Mouse (Mus musculus) cerebellum, adult (tissue): ENCODE measurements at regions not wholly inside any gene's neighbourhood (a gene's known extent, or its start where the extent isn't known, plus 50 kb on each side); places are given as distances from the start of the nearest gene placed in this dataset.
A peak's percentile ranks its signal among the peaks of the same experiment; 100 is the strongest.
"Not testable (repeated sequence)": the region's sequence is repeated elsewhere in the genome, so short reads cannot be mapped to it uniquely, and the experiment has no call there.

ENCODE experiments used
- ATAC-seq: cut with Nextera tagmentation; 2 replicates; pipeline ENCODE4 v1.9.2; 2017; ENCODE audit warnings: mild to moderate bottlenecking, moderate library complexity, mixed read lengths; ENCODE audit not compliant: insufficient number of reproducible peaks, low FRiP score, low TSS enrichment

DNA sequence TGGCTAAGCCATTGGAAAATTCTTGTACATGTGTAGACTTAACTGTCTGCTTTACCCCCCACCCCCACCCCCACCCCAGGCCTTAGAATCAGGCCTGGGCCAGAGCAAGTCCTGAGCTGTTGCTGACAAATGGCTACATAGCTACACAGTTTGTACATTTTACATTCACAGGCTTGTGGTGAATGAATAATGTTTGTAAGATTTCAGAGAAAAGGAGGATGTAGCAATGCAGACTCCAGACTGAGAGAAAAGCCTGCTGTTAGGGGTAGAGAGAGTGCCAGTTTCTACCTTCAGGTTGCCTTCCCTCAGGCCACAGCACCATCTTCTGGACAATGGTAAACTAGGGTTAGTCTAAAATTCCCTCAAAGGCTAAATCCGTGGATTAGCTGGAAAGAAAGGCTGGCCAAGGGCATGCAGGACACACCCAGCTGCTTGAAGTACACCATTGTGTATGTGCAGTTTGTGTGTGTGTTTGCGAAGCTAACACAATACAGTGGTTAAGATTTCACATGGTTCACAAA is 94.5 kb upstream of the Zfp706 start:
- ATAC-seq = no peak

DNA sequence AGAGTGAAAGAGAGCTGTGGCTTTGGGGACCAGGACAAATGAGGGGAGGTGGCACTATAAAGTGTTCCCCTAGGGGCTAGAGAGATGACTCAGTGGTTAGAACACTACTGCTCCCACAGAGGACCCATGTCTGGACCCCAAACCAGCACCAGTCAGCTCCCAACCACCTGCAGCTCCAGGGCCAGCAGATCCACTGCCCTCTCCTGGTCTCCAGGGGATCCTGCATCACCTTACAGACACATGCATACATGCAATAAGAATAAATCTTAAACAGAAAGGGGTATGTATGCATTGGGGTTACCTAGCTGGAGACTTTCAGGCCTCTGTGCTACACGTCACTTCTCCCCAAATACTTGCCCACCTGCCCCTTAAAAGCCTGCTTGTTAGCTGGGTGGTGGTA is 93.8 kb upstream of the Zfp706 start:
- 0 out of 2 replicates have a peak, but pooled peaks have one; percentile 19 for ATAC-seq

DNA sequence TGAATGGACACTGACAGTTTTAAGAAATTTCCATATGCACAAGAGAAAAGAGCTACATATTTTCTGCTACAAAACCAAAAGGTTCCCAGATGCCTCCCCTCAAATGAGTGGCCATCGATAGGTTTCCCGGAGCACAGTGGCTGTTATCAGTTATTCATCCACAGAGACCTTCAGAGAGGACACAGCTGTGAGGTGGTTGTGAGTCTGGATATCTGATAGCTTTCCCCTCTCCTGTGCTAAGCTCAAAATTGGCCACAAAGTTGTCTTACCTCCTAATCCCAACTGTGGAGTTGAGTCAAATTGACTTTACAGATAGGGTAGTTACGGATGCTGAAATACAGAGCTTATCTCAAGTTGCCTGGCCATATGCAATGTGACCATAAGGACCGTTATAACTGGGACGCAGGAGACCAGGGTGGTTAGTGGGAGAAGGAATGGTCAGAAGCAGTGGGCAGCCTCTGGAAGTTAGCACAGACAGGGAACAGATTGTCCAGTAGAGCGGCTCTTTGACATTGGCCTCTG is 93.3 kb upstream of the Zfp706 start:
- ATAC-seq = 0 out of 2 replicates have a peak, but pooled peaks have one; percentile 26

DNA sequence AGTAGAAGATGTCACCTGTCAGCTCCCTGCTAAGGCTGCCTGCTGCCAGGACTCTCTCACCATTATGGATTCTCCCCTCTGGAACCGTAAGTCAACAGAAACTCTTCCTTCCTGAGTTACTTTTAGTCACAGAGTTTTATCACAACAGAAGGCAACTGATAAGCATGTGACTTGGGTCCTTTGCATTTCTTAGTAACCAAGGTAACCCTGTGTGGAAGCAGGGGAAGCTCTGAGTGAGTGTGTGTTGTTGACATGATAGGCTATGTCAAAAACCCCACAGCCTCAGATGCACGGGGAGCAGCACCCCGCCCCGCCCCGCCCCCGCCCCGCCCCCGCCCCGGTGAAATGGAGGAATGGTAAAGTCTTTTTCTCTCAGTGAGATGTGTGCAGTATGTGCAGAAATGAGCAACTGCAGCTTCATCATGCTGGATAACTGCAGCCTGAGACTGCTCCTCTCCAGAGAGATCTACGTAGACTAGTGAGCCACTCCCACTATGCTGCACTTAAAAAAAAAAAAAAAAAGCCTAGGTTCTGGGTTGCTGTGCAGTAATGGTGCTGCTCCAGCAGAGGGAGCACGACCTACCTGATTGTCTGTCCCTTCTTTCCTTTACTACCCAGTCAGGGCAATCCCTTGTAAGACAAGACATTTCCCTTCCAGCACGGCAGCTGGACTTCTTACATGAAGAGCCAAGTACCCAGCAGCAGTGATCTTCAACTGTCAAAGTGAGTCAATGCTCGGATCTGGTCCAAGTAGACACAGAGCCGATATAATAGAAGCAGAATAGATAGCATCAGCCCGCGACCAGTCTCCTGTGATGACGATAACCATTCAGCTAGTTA is 92.6 kb upstream of the Zfp706 start:
- peak; percentile 77 for ATAC-seq

DNA sequence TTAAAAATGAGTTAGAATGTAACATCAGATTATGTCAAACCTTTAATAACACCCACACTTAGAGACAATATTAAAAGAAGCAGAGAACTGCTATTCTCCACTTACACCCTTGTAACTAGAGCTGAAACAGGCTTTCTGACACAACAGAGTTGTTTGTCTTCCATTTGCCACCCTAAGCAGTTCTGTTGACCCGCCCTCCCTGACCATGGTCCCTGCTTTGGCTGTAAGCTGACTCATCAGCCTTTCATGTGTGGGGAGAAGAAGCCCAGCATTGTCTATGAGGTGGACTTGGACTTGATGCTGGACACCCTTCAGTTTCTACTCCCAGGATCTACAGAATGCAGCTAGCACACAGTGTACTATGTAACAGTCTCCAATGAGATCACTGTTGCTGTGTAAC is 91.6 kb upstream of the Zfp706 start:
- ATAC-seq = no peak

DNA sequence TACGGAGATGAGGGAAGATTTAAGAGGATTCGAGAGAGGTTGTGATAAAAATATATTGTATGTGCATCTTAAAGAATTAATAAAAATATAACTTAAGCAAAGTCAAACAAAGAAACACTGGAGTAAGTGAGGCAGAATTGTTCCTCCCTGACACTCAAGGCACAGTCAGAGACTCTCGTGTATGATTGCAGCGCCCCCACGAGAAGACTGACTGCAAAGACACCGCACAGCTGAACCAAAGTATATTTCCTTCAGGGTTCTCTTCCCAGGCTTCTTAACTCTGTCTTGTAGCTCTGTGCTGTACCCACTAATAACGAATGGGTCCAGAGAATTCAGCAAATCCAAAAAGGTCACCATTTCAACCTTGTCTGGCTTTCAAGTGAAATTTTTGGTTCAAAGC is 89.9 kb upstream of the Zfp706 start:
- ATAC-seq = no peak

DNA sequence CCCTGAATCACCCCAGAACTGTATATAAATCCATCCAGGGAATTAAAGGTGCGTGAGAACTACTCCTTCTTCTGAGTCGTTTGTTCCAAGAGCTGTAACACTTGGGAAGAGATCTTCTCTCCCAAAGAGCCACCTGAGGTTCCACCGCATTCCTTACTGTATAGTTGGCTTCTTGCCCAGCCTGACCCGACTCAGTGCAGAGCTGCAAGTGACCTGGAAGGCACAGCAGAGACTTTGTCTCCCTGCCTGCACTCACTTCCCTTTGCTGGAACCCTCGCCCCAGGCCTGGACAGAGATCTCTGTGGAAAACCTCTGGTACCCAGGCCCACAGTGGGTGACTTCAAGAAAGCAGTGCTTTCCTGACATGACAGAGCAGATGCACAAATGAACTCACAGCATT is 83.6 kb upstream of the Zfp706 start:
- not testable (repeated sequence) for ATAC-seq

DNA sequence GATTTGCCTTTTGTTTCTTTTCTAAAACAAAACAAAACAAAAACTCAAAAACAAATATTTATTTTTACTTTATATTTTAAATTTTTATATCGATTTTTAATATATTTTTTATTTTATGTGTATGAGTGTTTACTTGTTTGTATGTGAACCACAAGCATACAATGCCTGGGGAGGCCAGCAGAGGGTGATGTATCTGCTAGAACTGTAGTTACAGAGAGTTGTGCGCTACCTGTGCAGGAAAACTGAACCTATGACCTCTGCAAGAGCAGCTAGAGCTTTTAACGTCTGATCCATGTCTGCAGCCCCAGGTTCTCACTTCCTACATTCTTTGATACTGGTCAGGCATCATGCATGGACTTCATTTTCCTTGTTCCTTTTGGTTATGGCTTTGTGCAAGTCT is 76.2 kb upstream of the Zfp706 start:
- no peak for ATAC-seq

DNA sequence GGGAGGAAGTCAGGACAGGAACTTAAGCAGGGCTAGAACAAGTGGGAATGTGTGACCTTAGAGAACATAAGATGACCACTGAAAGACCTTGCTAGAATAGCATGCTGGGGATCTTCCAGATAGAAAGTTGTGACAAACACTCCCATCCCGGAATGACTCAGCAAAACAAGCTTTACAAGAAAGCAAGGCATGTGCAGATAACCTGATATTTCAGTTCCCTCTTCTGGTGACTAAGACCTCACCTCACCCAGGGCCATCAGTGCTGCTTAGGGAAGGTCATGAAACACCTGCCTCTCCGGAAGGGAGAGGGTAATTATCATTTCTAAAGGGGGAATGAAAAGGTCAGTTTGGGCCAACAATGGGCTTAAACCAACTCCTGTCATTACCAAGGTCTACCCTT is 74.3 kb upstream of the Zfp706 start:
- no peak for ATAC-seq

DNA sequence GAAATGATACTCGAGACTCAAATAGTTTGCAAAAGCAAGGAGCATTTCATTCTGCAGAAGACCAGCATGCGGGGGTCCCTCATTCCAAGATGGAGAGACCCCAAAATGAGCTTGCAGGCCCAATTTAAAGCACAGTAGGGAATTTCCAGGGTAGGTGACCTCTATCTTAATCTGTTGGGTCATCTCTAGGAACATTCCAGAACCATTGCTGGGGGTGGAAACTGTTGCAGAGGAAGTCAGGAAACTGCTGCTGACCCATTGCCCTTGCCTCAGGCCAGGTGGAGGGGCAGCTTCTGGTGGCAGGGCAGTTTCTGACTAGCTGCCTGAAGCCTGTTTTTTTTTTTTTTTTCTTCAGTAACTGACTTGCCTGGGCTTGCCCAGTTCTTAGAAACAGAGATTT is 73.4 kb upstream of the Zfp706 start:
- no peak for ATAC-seq

DNA sequence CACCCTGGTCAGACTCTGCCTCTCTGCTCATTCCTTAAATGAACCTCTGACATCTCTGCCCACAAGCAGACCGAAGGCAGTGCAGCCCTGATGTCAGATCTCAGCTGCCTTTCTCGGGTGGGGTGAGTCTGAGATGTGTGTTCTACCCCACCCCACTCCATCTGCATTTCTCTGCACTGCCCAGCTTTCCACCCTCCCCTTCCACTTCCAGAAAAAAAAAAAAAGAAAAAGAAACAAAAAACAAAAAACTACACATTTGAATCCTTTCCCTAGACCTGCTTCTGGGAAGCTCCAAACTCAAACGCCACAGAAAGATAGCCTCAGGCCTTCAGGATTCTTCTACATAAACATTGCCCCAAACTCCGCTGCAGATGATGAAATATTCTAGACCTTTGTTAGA is 72.8 kb upstream of the Zfp706 start:
- no peak for ATAC-seq

DNA sequence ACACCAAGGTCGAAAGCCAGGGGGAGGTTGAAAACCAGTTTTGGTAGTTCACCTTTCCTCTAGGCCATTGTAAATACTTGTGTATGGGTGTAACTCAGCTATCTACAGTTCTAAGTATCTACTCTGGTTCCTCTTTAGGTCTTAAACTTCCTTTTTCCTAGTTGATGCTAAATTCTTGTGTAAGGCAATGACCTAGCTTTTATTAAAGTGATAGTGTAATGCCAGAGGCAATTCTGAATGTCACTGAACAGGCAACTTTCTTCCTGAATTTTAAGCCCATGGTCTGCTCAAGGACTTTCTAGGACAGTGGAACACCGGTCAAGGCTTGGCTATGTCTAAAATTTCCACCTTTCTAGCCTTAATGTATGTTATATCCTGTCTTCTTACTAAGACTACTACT is 66.6 kb upstream of the Zfp706 start:
- not testable (repeated sequence) for ATAC-seq

DNA sequence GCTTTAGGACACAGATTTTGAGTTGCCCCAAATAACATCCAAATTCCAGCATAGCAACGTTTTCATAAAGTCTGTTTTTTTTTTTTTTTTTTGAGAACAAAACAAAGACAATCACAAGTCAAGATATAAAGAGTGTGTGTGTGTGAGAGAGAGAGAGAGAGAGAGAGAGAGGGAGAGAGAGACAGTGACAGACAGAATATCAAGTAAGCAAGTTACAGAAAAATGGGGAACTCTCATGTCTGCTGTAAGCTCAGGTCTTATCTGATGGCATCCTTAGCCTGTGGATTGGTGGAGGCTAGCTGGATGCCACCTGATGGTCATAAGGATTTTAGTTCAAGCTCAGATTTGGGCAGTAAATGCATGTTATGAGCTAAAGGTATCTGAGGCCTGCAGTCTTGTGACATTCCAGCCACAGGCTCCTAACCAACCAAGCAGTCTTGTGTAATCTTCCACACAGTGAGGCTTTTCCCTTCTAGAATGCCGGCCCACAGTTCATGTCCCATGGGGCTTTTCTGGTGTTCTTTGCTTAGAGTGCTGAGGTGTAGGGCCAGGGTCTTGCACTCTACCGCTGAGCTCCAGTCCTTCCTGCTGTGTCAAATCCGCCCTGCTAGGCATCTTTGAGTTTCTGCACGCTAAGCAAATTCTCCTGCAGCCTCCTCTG is 64.8 kb upstream of the Zfp706 start:
- no peak for ATAC-seq

DNA sequence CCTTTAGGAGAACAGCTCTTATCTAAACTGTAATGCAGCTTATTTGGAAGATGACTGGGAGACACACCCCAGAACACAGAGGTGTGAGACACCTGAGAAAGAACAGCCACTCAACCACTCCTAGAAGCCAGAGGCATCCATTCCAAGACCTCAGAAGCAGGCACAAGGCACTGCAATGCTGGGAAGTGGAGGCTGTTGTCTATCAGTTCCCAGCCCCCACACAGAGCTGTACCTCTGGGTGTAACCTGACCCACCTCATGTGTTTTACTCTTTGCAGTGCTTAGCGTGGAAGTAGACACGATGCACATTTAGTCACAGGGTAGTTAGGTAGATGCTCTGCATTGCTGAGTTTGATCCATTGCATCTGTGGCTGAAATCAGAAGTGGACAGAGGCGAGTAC is 62.6 kb upstream of the Zfp706 start:
- ATAC-seq = no peak

DNA sequence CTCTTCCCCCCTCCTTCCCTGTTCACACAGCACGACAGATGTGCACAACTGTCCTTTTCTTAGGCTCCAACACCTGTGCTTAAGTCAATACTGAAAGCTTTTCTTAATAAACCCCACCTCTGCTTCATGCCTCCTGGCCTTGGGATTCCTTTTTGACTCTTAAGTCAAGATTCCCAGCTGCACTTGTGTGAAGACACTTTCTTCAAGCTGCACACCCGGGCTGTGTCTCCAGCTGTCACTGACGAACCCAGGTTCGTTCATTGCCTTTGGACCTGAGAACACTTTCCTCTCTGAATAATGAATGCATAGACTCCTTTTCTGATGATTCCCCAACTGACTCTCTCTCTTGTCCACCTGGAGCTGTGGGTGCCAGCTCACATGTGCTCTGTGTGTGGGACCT is 59.8 kb upstream of the Zfp706 start:
- ATAC-seq = no peak

DNA sequence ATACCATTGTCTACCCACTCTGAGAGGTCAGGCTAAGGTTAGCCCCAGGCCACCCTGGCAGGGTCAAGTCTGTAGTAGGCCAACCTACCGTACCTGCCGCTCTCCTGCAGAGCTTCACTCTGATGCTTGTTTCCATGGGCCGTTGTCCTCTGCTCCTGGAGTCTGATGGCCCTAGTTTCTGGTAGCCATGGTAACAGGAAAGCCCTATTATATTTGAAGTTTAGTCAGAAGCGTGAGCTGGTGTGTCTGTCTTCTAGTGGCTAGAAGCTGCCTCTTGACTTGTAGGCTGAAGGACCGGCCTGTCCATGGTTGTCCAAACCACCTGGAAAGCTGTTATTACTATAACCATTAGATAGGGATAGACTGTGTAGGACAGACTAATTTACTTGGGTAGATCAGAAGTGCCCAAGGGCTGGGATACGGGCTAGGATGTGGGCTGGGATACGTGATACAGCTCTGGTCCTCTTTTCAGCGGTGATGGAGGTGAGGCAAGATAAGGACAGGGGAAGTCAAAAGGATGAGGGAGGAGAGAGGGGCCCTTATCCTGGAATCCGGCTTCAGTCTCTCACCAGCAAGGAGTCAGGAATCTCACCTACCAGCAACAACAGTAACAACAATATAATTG is 58.5 kb upstream of the Zfp706 start:
- no peak for ATAC-seq

DNA sequence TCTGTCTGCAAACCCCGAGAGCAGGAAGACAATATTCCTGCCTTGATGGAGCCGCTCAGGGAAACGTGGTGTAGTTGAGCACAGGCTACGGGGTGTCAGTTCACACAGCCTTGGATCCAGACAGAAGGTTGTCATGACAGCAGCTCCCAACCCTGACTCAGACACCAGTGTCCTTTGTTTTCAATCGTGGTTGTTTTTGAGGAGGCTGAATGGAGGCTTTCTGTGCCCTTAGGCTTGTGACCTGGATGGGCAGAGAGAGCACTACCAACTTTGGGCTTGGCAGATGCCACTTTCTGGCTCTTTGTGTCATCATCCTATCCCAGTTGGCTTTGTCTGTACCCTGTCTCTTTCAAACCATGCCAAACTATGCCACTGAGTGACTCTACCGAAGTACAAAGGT is 57.8 kb upstream of the Zfp706 start:
- no peak for ATAC-seq

DNA sequence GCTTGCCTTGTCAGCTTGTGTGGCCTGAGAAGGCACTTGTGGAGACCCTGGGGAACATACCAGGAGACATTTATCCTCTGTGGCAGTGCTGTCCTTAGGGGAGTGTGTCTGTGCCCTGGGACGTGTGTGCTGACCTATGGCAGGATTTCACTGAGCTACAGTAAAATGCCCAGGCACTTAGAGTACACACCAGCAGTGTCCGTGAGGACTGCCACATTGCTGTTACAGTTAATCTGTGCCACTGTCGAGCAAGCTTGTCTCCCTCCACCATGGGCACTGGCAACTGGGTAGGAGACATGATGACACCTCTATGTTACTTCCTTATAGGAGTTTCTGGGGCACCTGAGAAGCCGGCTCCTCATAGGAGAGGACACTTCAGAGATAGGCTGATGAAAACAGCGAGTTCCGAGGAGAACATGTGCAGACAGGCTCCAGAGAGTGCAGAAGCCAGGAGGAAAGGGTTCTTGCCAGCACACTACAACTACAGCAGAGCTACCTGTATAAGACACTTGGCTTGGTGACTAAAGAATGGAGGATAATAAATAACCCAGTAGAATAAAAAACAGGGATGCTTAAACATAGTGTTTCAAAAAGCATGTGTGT is 56.3 kb upstream of the Zfp706 start:
- no peak for ATAC-seq

DNA sequence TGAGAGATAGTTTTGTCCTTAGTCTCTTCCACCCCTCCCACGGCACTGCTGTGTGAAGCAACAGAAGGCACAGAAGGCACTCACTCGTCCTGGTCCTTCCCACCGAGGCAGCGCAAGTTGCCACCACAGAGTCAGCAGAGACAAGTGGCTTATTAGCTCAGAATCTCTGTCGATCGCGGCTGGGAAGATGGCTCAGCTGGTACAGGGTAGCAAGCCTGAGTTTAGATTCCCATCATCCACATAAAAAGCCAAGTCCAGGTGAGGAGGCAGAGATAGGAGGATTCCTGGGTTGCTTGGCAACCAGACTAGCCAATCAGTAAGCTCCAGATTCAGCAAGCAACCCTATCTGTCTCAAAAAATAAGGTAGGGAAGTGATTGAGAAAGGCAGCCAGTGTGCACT is 55.0 kb upstream of the Zfp706 start:
- no peak for ATAC-seq

DNA sequence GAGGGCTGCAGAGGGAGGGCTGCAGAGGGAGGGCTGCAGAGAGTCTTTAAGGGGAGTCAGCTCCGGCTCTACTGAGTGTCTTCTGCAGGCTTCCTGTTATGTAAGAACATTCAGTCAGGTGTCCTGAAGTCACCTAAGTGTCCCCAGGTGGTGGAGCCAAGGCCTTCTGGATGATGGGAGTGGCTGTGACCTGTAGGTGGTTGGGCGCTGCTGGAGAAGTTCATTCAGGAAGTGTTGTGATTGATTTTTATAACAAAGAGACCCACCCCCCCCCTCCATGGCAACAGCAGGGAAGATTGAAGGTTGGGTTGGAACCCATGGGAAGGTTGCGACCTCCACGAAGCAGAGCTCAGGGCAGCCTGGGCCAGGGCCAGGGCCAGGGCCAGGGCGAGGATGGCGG is 53.9 kb upstream of the Zfp706 start:
- ATAC-seq = no peak

DNA sequence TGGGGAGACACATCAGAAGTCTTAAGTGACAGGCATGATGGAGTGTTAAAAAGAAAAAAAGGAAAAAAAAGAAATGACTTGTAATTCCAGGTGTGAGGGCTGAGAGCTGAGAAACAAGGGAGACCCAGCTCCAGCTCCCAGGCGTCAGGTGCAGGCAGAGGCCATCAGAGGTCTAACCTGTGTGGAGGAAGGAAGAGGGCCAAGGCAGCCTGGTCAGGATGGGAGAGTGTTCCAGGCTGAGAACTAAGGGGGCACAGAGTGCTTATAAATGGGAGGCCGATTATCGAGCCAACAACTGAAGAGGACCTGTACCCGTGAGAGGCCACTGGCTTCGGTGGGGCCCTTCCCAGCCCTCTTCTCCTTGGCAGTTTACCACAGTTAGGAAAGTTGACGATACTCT is 53.3 kb upstream of the Zfp706 start:
- ATAC-seq = no peak
